Mouse (Mus musculus) heart, adult 2 months (tissue): ENCODE results near the gene Prdx1. TPM values are rescaled to one million over a fixed set of nuclear protein-coding genes. Genes with fewer than 3 reads are reported as not detected.

ENCODE experiments used
- DNase-seq, 2 experiments: peaks; one replicate each; pipeline ENCODE4 v3.0.0; 2021
- H3K27ac ChIP-seq: fragments of 200-600 bp; 2 replicates; pipeline ENCODE4 v1.8.1; 2022
- H3K27me3 ChIP-seq: fragments of 200-500 bp; 2 replicates; pipeline ENCODE4 v1.6.1; 2012; ENCODE audit warnings: mild to moderate bottlenecking, low read length, inconsistent platforms, mixed read lengths; ENCODE audit not compliant: control insufficient read depth, insufficient read depth
- H3K36me3 ChIP-seq: fragments of 200-500 bp; 2 replicates; pipeline ENCODE4 v1.6.1; 2012; ENCODE audit warnings: low read length, inconsistent platforms; ENCODE audit not compliant: control insufficient read depth, insufficient read depth
- H3K4me1 ChIP-seq: fragments of 200-500 bp; 2 replicates; pipeline ENCODE4 v1.6.1; 2011; ENCODE audit warnings: low read length; ENCODE audit not compliant: control insufficient read depth, insufficient read depth
- H3K4me3 ChIP-seq: fragments of 200-600 bp; 2 replicates; pipeline ENCODE4 v1.8.1; 2022
- H3K79me2 ChIP-seq: fragments of 200-500 bp; replicated peaks from 2 replicates; pipeline ENCODE4 v1.6.1; 2012; ENCODE audit warnings: mild to moderate bottlenecking, inconsistent platforms, low read length, moderate library complexity, mixed read lengths; ENCODE audit not compliant: control insufficient read depth, insufficient read depth
- H3K9ac ChIP-seq: fragments of 200-500 bp; 2 replicates; pipeline ENCODE4 v1.6.1; 2012; ENCODE audit warnings: low read depth, mild to moderate bottlenecking, control low read depth, inconsistent platforms, low read length, mixed read lengths
- CTCF ChIP-seq: fragments of 200-600 bp; IDR thresholded peaks from 2 replicates; pipeline ENCODE4 v1.8.1; 2022; ENCODE audit warnings: antibody characterized with exemption, mild to moderate bottlenecking, moderate library complexity
- EP300 ChIP-seq: fragments of 200-500 bp; IDR thresholded peaks from 2 replicates; pipeline ENCODE4 v1.6.1; 2011; ENCODE audit warnings: low read depth, low read length, control low read depth; ENCODE audit not compliant: insufficient read depth
- POLR2A ChIP-seq: fragments of 200-500 bp; IDR thresholded peaks from 2 replicates; pipeline ENCODE4 v1.6.1; 2011; ENCODE audit warnings: mild to moderate bottlenecking, low read depth, low read length, control low read depth; ENCODE audit not compliant: insufficient read depth
- WGBS: fragments of 180-500 bp; shearing (Covaris S2); methylation state at CpG from one replicate; pipeline ENCODE4 v1.1.7; 2018; 5-methylcytosine and 5-hydroxymethylcytosine counted together
- intact Hi-C: fragments of 180-260 bp; cut with DNase I; formaldehyde crosslinking; loops from one replicate; pipeline ENCODE4 v1.15.1; 2025
- polyA plus RNA-seq: library from polyadenylated mRNA; depleted of rRNA; stranded (reverse); fragments of >200 nt; gene quantifications from 2 replicates; pipeline ENCODE4 v1.2.3, GENCODE M21; 2012
- total RNA-seq, 2 experiments: library from RNA; stranded (reverse); gene quantifications; 2 replicates each; pipeline ENCODE4 v1.2.3; 2021

Prdx1 gene
- total and polyA plus RNA-seq, 3 experiments, result 168 to 516 (median 447) TPM

DNA sequence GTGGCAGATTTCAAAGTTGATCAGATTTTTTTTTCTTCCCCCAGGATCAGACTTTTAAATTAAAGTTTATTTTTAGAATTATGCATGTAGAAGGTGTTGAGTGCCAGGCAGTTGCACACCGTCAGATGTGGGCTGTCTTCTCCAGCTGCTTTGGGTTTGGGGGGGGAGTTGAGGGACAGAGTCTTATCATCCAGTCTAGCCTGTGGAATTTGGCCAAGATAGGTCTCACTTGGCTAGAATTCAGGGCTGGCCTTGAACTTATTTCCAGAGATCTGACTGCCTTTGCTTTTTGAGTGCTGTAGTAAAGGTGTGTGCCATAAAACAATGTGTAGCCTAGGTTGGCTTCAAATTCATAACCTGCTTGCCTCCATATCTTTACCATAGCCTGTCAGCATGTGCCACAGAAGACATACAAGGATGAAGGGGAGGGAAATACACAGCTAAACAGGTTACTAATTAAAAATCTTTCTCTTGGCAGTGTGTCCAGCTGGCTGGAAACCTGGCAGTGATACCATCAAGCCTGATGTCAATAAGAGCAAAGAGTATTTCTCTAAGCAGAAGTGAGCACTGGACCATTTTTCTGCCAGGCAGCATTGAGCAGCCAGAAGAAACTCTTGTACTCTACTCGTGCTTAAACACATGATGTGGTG lies 13.5 kb downstream of the Prdx1 start:
- WGBS, result 27% methylated on average over 2 of the region's 2 CpGs
- no peak overlapping the region for H3K4me3 ChIP-seq
- H3K27ac ChIP-seq, result no peak overlapping the region
- H3K79me2 ChIP-seq, result no peaks in the 10 kb centered on the region
- no peaks in the 10 kb centered on the region for H3K4me1 ChIP-seq
- intact Hi-C loops, result no loop called here
- no peaks in the 10 kb centered on the region for H3K27me3 ChIP-seq
- no peak overlapping the region for H3K9ac ChIP-seq
- TF ChIP-seq POLR2A (no peak), CTCF (no peak), EP300 (no peak)
- DNase-seq, result no peak
- peaks cover 32% of the 10 kb centered on the region for H3K36me3 ChIP-seq

DNA sequence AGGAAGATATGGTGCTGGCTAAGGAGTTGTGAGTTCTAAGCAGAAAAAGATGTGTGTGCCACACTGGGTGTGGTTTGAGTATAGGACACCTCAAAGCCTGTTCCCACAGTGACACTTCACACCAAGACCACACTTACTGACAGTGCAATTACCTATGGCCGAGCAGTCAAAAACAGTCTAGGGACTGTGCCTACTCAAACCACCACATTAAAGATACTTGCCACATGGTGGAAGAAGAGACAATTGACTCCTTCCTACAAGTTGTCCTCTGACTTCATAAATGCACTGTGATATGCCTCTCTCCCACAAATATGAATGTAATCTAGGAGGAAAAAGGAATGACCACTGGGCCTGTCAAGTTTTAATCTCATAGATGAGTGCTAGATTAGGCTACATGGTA lies 15.6 kb downstream of the Prdx1 start:
- Histone ChIP-seq H3K36me3 (peaks cover 18% of the 10 kb centered on the region), H3K79me2 (no peaks in the 10 kb centered on the region), H3K27ac (no peak overlapping the region), H3K9ac (no peak overlapping the region), H3K27me3 (no peaks in the 10 kb centered on the region), H3K4me3 (no peak overlapping the region), H3K4me1 (no peaks in the 10 kb centered on the region)
- WGBS, result 80% methylated on average over 1 of the region's 1 CpGs
- intact Hi-C loops, result no loop called here
- no peak for DNase-seq
- TF ChIP-seq POLR2A, result no peak
- no peak for TF ChIP-seq EP300
- TF ChIP-seq CTCF, result no peak

DNA sequence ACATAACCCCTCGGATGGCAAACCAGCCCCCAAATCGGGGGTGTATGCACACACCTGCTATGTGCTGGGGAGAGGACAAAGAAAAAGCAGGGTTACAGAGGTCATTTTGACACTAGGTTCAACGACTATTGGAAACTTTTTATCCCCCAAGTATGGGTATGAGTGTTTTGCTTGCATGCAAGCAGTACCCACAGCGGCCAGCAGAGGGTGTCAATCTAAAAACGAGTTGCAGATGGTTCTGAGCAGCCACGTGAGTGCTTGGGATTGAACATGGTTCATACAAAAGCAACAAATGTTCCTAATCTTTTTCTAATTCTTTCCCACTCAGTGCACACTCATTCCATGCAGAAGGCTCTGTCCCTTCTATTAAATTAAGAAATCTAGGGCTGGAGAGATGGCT lies 18.5 kb downstream of the Prdx1 start:
- no peak overlapping the region for H3K9ac ChIP-seq
- WGBS, result 28% methylated on average over 6 of the region's 6 CpGs
- H3K36me3 ChIP-seq, result peaks cover 5% of the 10 kb centered on the region
- intact Hi-C loops, result loop anchor here (2.0 kb wide), 1 partner anchor 15 kb away; no protein-coding TSS in a partner anchor
- DNase-seq, result peak; percentile 62 to 82
- no peak overlapping the region for H3K27ac ChIP-seq
- TF ChIP-seq EP300 (peak; percentile 53; the same call in 1 of the 2 replicates), POLR2A (no peak), CTCF (peak; percentile 97; the same call in 1 of the 2 replicates)
- H3K79me2 ChIP-seq, result no peaks in the 10 kb centered on the region
- no peaks in the 10 kb centered on the region for H3K4me1 ChIP-seq
- no peak overlapping the region for H3K4me3 ChIP-seq
- H3K27me3 ChIP-seq, result no peaks in the 10 kb centered on the region

DNA sequence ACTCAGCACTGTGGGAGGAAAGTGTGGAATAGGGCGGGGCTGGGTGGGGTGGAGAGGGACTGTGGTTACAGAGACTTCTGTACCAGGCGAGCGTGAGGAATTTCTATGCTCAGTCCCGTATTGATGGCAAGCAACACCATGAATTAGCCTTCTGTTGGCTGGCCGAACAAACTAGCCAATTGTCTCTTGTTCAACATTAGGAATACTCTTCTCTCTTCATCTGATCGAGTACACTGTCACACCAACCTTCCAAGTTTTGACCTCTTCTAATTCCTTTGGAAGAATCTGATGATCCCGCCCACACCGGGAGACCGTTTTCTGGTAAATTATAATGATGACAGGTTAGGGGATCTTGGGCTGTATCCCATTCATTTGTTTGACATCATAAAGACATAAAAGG lies 22.3 kb downstream of the Prdx1 start:
- peak overlapping the region; percentile 71 for H3K4me3 ChIP-seq
- no peaks in the 10 kb centered on the region for H3K79me2 ChIP-seq
- no peaks in the 10 kb centered on the region for H3K27me3 ChIP-seq
- peak overlapping the region; percentile 76 for H3K27ac ChIP-seq
- no peak for DNase-seq
- no peaks in the 10 kb centered on the region for H3K36me3 ChIP-seq
- peak overlapping the region; percentile 3; the same call in 1 of the 2 replicates for H3K9ac ChIP-seq
- no peak for TF ChIP-seq EP300
- H3K4me1 ChIP-seq, result no peaks in the 10 kb centered on the region
- intact Hi-C loops, result no loop called here
- WGBS, result 8% methylated on average over 9 of the region's 9 CpGs

DNA sequence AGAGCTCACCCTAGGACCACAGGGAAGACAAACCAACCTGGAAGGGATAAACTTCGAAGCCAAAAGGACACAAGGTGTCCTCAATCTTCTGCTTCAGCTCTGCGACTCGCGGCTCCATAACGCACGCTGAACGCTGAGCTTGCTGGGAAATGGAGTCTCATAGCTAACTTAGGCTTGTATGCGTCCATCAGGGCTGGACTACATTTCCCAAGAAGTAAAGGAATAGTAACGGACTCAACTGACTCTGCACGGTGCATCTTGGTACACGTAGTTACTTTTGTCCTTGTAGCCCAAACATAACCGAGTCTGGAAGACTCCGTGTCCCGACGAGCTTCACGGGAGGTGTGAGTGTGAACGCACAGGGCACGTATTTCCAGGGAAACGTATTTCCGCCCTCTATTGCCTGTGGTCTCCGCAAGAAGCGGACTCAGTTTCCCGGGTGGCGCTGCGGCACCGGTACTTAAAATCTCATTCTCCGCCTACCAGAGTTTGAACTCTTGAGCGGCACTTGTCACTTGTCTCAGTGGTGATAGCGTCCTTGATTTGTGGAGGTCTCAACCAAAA lies 22.9 kb downstream of the Prdx1 start, which contains the start of the genes Mmachc and Ccdc163:
Gene Mmachc, minus strand, starts transcription at position 206 of the 564 bp plus-strand sequence.
Gene Ccdc163, plus strand, starts transcription at position 309 of the 564 bp plus-strand sequence.
- no peaks in the 10 kb centered on the region for H3K79me2 ChIP-seq
- peak; percentile 84 to 95 for DNase-seq
- intact Hi-C loops, result no loop called here
- H3K27me3 ChIP-seq, result no peaks in the 10 kb centered on the region
- no peaks in the 10 kb centered on the region for H3K4me1 ChIP-seq
- TF ChIP-seq POLR2A (peak; percentile 82), CTCF (peak; percentile 30), EP300 (peak; percentile 69; the same call in 1 of the 2 replicates)
- peak within 1 kb of the TSS; percentile 45 for H3K9ac ChIP-seq
- H3K27ac ChIP-seq, result peak within 1 kb of the TSS; percentile 76
- WGBS, result under 1% methylated on average over 29 of the region's 29 CpGs
- no peaks in the 10 kb centered on the region for H3K36me3 ChIP-seq
- H3K4me3 ChIP-seq, result peak within 1 kb of the TSS; percentile 71

DNA sequence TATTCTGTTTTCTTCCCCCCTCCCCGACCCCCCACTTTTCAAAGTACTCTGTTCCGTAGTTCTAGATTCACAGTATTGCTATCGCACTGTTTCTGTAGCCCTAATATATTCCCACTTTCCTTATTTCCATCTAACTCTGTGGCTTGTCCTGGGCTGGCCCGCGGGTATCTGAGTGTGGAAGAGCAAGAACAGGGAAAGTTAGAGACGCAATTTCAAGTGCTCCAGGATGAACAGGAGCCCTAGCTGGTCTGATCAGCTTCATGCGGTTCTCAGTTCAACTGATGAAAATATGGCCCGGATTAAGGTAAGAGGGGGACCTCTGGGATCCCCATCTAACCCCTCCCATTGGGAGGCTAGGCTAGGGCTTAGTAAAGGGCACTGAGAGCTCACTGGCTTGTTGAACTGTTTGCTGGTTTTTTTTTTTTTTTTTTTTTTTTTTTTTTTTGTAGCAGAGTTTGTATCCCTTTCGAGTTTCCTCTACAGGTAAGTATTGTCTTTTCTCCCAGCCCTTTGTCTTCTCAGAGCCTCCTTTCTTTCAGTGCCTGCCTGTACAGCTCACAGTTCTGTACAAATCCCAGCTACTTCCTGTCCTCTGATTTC lies 23.5 kb downstream of the Prdx1 start:
- intact Hi-C loops, result no loop called here
- peak overlapping the region; percentile 50 for H3K27ac ChIP-seq
- TF ChIP-seq CTCF (no peak), EP300 (no peak), POLR2A (no peak)
- DNase-seq, result no peak
- WGBS, result 5% methylated on average over 9 of the region's 9 CpGs
- H3K36me3 ChIP-seq, result no peaks in the 10 kb centered on the region
- H3K4me3 ChIP-seq, result peak overlapping the region; percentile 67
- H3K79me2 ChIP-seq, result no peaks in the 10 kb centered on the region
- H3K4me1 ChIP-seq, result no peaks in the 10 kb centered on the region
- no peaks in the 10 kb centered on the region for H3K27me3 ChIP-seq
- H3K9ac ChIP-seq, result peak overlapping the region; percentile 20
